Mouse (Mus musculus) CH12.LX (cell line): Measurements from ENCODE around the gene Nhsl2. TPM values are rescaled to one million over a fixed set of nuclear protein-coding genes. Genes with fewer than 3 reads are reported as not detected.

Experiments
- DNase-seq: peaks from one replicate; pipeline ENCODE4 v3.0.0-alpha.2; 2013; ENCODE audit errors: extremely low read depth
- H3K27ac ChIP-seq: 2 replicates; pipeline ENCODE4 v1.5.1; 2012; ENCODE audit warnings: low read depth, mild to moderate bottlenecking, control low read depth, moderate library complexity; ENCODE audit not compliant: insufficient read depth
- H3K27me3 ChIP-seq: replicated peaks from 2 replicates; pipeline ENCODE3; 2012; ENCODE audit warnings: inconsistent platforms
- H3K36me3 ChIP-seq, 2 experiments: replicated peaks in 1 of 2; 2 replicates each; pipeline versions ENCODE3 to v1.6.1; 2012; ENCODE audit warnings: inconsistent platforms in 1 of 2, low read length in 1 of 2, mild to moderate bottlenecking in 1 of 2, mixed read lengths in 1 of 2, moderate library complexity in 1 of 2; ENCODE audit not compliant: control insufficient read depth in 1 of 2, insufficient read depth in 1 of 2
- H3K4me1 ChIP-seq, 2 experiments: 2 replicates each; pipeline ENCODE4 v1.6.1; 2012; ENCODE audit warnings: inconsistent platforms in 1 of 2, moderate library complexity in 1 of 2; ENCODE audit not compliant: insufficient read depth in 2 of 2, control insufficient read depth in 1 of 2
- H3K4me2 ChIP-seq: 2 replicates; pipeline ENCODE4 v1.6.1; 2012; ENCODE audit warnings: low read depth, mild to moderate bottlenecking, control low read depth; ENCODE audit not compliant: poor library complexity, insufficient read depth, severe bottlenecking
- H3K4me3 ChIP-seq, 3 experiments: fragments of 150-350 bp in 1 of 3; sonication (generic) in 1 of 3; replicated peaks in 1 of 3; 2 replicates each; pipeline versions ENCODE3 to v1.5.1; 2011 to 2012; ENCODE audit warnings: low read depth in 2 of 3, low read length in 2 of 3, mild to moderate bottlenecking in 2 of 3, moderate library complexity in 2 of 3, control low read depth in 1 of 3, improper control_type of control experiment in 1 of 3, inconsistent platforms in 1 of 3, mixed read lengths in 1 of 3; ENCODE audit not compliant: poor library complexity in 1 of 3
- H3K79me2 ChIP-seq: replicated peaks from 2 replicates; pipeline ENCODE4 v1.6.1; 2012; ENCODE audit warnings: mild to moderate bottlenecking, moderate library complexity; ENCODE audit not compliant: control insufficient read depth, poor library complexity, insufficient read depth, severe bottlenecking; ENCODE audit errors: extremely low read depth
- H3K9ac ChIP-seq: 2 replicates; pipeline ENCODE4 v1.6.1; 2012; ENCODE audit warnings: low read depth, mild to moderate bottlenecking, control low read depth, moderate library complexity; ENCODE audit not compliant: insufficient read depth
- H3K9me3 ChIP-seq: replicated peaks from 2 replicates; pipeline ENCODE3; 2012; ENCODE audit warnings: low read length, inconsistent platforms, mixed read lengths
- CTCF ChIP-seq, 2 experiments: IDR thresholded peaks in 1 of 2; conservative IDR thresholded peaks in 1 of 2; 2 replicates each; pipeline ENCODE4 v1.5.1; 2011 to 2012; ENCODE audit warnings: low read depth in 2 of 2, low read length in 2 of 2, improper control_type of control experiment in 1 of 2, inconsistent platforms in 1 of 2, mild to moderate bottlenecking in 1 of 2, moderate library complexity in 1 of 2
- E2F4 ChIP-seq: IDR thresholded peaks from 2 replicates; pipeline ENCODE4 v1.6.1; 2011; ENCODE audit warnings: low read depth, low read length, improper control_type of control experiment; ENCODE audit not compliant: insufficient replicate concordance
- ELF1 ChIP-seq: IDR thresholded peaks from 2 replicates; pipeline ENCODE4 v1.6.1; 2014; ENCODE audit warnings: low read depth, mild to moderate bottlenecking, inconsistent platforms, low read length, improper control_type of control experiment
- EP300 ChIP-seq: IDR thresholded peaks from 2 replicates; pipeline ENCODE4 v1.6.1; 2011; ENCODE audit warnings: low read length, improper control_type of control experiment
- ETS1 ChIP-seq: conservative IDR thresholded peaks from 2 replicates; pipeline ENCODE4 v1.6.1; 2012; ENCODE audit warnings: low read depth, mild to moderate bottlenecking, inconsistent platforms, low read length, improper control_type of control experiment, moderate library complexity
- GABPA ChIP-seq: IDR thresholded peaks from 2 replicates; pipeline ENCODE4 v1.6.1; 2012; ENCODE audit warnings: low read depth, low read length, improper control_type of control experiment, inconsistent platforms; ENCODE audit not compliant: insufficient replicate concordance
- HCFC1 ChIP-seq: IDR thresholded peaks from 2 replicates; pipeline ENCODE4 v1.6.1; 2012; ENCODE audit warnings: low read depth, mild to moderate bottlenecking, inconsistent platforms, low read length, improper control_type of control experiment
- JUND ChIP-seq: conservative IDR thresholded peaks from 2 replicates; pipeline ENCODE4 v1.6.1; 2011; ENCODE audit warnings: low read depth, low read length, improper control_type of control experiment
- MAX ChIP-seq: IDR thresholded peaks from 2 replicates; pipeline ENCODE4 v1.6.1; 2011; ENCODE audit warnings: low read length, improper control_type of control experiment
- MAZ ChIP-seq: IDR thresholded peaks from 2 replicates; pipeline ENCODE4 v1.6.1; 2012; ENCODE audit warnings: low read depth, mild to moderate bottlenecking, inconsistent platforms, low read length, improper control_type of control experiment, moderate library complexity
- MEF2A ChIP-seq: IDR thresholded peaks from 2 replicates; pipeline ENCODE4 v1.6.1; 2014; ENCODE audit warnings: low read depth, mild to moderate bottlenecking, inconsistent platforms, low read length, improper control_type of control experiment, borderline replicate concordance
- MXI1 ChIP-seq: IDR thresholded peaks from 2 replicates; pipeline ENCODE4 v1.6.1; 2011; ENCODE audit warnings: mild to moderate bottlenecking, low read depth, low read length, improper control_type of control experiment
- MYC ChIP-seq: IDR thresholded peaks from 2 replicates; pipeline ENCODE4 v1.6.1; 2011; ENCODE audit warnings: low read depth, mild to moderate bottlenecking, improper control_type of control experiment, low read length
- NELFE ChIP-seq: IDR thresholded peaks from 2 replicates; pipeline ENCODE4 v1.6.1; 2011; ENCODE audit warnings: low read depth, low read length, improper control_type of control experiment
- NRF1 ChIP-seq: IDR thresholded peaks from 2 replicates; pipeline ENCODE4 v1.6.1; 2014; ENCODE audit warnings: low read depth, mild to moderate bottlenecking, inconsistent platforms, low read length, improper control_type of control experiment, moderate library complexity
- POLR2AphosphoS2 ChIP-seq: IDR thresholded peaks from 2 replicates; pipeline ENCODE4 v1.6.1; 2011; ENCODE audit warnings: low read depth, low read length, improper control_type of control experiment
- RAD21 ChIP-seq: IDR thresholded peaks from 2 replicates; pipeline ENCODE4 v1.6.1; 2011; ENCODE audit warnings: low read depth, mild to moderate bottlenecking, low read length, improper control_type of control experiment, moderate library complexity
- SIN3A ChIP-seq: IDR thresholded peaks from 2 replicates; pipeline ENCODE4 v1.6.1; 2012; ENCODE audit warnings: low read length, improper control_type of control experiment, inconsistent platforms
- TCF12 ChIP-seq: IDR thresholded peaks from 2 replicates; pipeline ENCODE4 v1.6.1; 2014; ENCODE audit warnings: low read depth, mild to moderate bottlenecking, inconsistent platforms, low read length, improper control_type of control experiment
- UBTF ChIP-seq: IDR thresholded peaks from 2 replicates; pipeline ENCODE4 v1.6.1; 2012; ENCODE audit warnings: low read depth, mild to moderate bottlenecking, inconsistent platforms, low read length, improper control_type of control experiment, moderate library complexity
- USF1 ChIP-seq: IDR thresholded peaks from 2 replicates; pipeline ENCODE4 v1.6.1; 2014; ENCODE audit warnings: low read depth, mild to moderate bottlenecking, inconsistent platforms, low read length, improper control_type of control experiment
- USF2 ChIP-seq: conservative IDR thresholded peaks from 2 replicates; pipeline ENCODE4 v1.6.1; 2011; ENCODE audit warnings: low read depth, low read length, improper control_type of control experiment
- ZMIZ1 ChIP-seq: IDR thresholded peaks from 2 replicates; pipeline ENCODE4 v1.6.1; 2012; ENCODE audit warnings: low read depth, mild to moderate bottlenecking, inconsistent platforms, low read length, improper control_type of control experiment
- ZNF384 ChIP-seq: IDR thresholded peaks from 2 replicates; pipeline ENCODE4 v1.6.1; 2012; ENCODE audit warnings: low read depth, low read length, improper control_type of control experiment, inconsistent platforms
- dilution Hi-C: fragments of 300-500 bp; cut with MboI; formaldehyde crosslinking; loops from 2 replicates; pipeline ENCODE4 v1.14.3; 2020; ENCODE audit warnings: low sequenced_read_pairs; ENCODE audit not compliant: extremely low pct_unique_long_range_greater_than_20kb, extremely low pct_ligation_motif_present
- in situ Hi-C: fragments of 300-500 bp; cut with MboI; formaldehyde crosslinking; loops from 3 replicates; pipeline ENCODE4 v1.14.3; 2019; ENCODE audit warnings: low sequenced_read_pairs, low pct_ligation_motif_present, low pct_unique_long_range_greater_than_20kb, mixed read lengths
- polyA plus RNA-seq: library from polyadenylated mRNA; unstranded; fragments of >175 nt; gene quantifications from 2 replicates; pipeline ENCODE4 v1.2.1, GENCODE M21; 2012; ENCODE audit warnings: low read depth; ENCODE audit not compliant: insufficient read length
- total RNA-seq, 2 experiments: library from RNA; depleted of rRNA; stranded (reverse); fragments of 300-350 nt in 1 of 2; fragments of >200 nt in 1 of 2; gene quantifications; 2 replicates each; pipeline ENCODE4 v1.2.3; 2012 to 2014

Gene Nhsl2
- total and polyA plus RNA-seq, 3 experiments: 0.10 to 0.17 TPM; not detected in 1

- H3K27me3 ChIP-seq: no peaks in the 10 kb centered on the region
- peaks cover 3 to 31% of the 10 kb centered on the region in 2 experiments; a peak in 3 of 4 replicates for H3K4me1 ChIP-seq
- H3K4me3 ChIP-seq: no peak overlapping the region
- dilution Hi-C loops: no loop called here
- TF ChIP-seq ETS1 (no peak), MAZ (no peak), SIN3A (no peak), MEF2A (no peak), MYC (no peak), CTCF (conservative IDR thresholded peaks at IDR 0.05 in 1 of 2, IDR thresholded peaks at IDR 0.05 in 1 of 2; ENCODE audit: low read depth in 2 of 2, low read length in 2 of 2) (no peak), MXI1 (no peak), NRF1 (no peak), EP300 (no peak), RAD21 (no peak), USF2 (no peak)
- no peaks in the 10 kb centered on the region for H3K9me3 ChIP-seq
- no peaks in the 10 kb centered on the region for H3K36me3 ChIP-seq
- H3K9ac ChIP-seq: no peak overlapping the region
- in situ Hi-C loops: no loop called here
- H3K79me2 ChIP-seq: no peaks in the 10 kb centered on the region
- no peak overlapping the region for H3K27ac ChIP-seq
- no peak for DNase-seq
- H3K4me2 ChIP-seq: no peak overlapping the region
Observed at GRCm38 (mm10) chrX:102082340-102082739, 233.2 kb downstream of the Nhsl2 start.

GRCm38 (mm10) chrX:102085798-102086443, 236.7 kb downstream of the Nhsl2 start:
- H3K4me3 ChIP-seq: no peak overlapping the region
- H3K9me3 ChIP-seq: no peaks in the 10 kb centered on the region
- in situ Hi-C loops: no loop called here
- H3K79me2 ChIP-seq: no peaks in the 10 kb centered on the region
- dilution Hi-C loops: no loop called here
- DNase-seq: no peak
- H3K27ac ChIP-seq: no peak overlapping the region
- TF ChIP-seq USF1 (no peak), TCF12 (no peak), ZMIZ1 (no peak), ETS1 (no peak), NRF1 (no peak), ZNF384 (no peak), MAX (no peak), E2F4 (no peak), MAZ (no peak), SIN3A (no peak), MXI1 (no peak), NELFE (no peak), JUND (no peak), ELF1 (no peak), HCFC1 (no peak), UBTF (no peak), GABPA (no peak), POLR2AphosphoS2 (no peak)
- no peak overlapping the region for H3K4me2 ChIP-seq
- H3K9ac ChIP-seq: no peak overlapping the region
- H3K4me1 ChIP-seq: peaks cover 0 to 24% of the 10 kb centered on the region in 2 experiments; a peak in 2 of 4 replicates
- H3K36me3 ChIP-seq: no peaks in the 10 kb centered on the region
- H3K27me3 ChIP-seq: no peaks in the 10 kb centered on the region
